Mouse (Mus musculus) R1 (cell line): ENCODE results near the gene Gpr160.
A peak's percentile ranks its signal among the peaks of the same experiment; 100 is the strongest.

Source experiments
- DNase-seq: peaks from one replicate; pipeline ENCODE4 v3.0.0-alpha.2; 2018; ENCODE audit warnings: low read depth, low spot score

Gpr160 gene

GRCm38 (mm10) chr3:30855604-30856458 lies at the start of gene Gpr160:
Gpr160 (plus strand) TSS chr3:30855950.
- DNase-seq = peak; percentile 91

- peak; percentile 38 for DNase-seq
Observed at GRCm38 (mm10) chr3:30812881-30813280, 42.9 kb upstream of the Gpr160 start.

- DNase-seq = no peak
Observed at GRCm38 (mm10) chr3:30818630-30819125, 37.1 kb upstream of the Gpr160 start.

GRCm38 (mm10) chr3:30822163-30822562 lies 33.6 kb upstream of the Gpr160 start:
- no peak for DNase-seq

- DNase-seq = no peak
Observed at GRCm38 (mm10) chr3:30826069-30826468, 29.7 kb upstream of the Gpr160 start.

GRCm38 (mm10) chr3:30831848-30832606 lies 23.7 kb upstream of the Gpr160 start:
- DNase-seq = no peak

GRCm38 (mm10) chr3:30833254-30833653 lies 22.5 kb upstream of the Gpr160 start:
- no peak for DNase-seq

- DNase-seq = no peak
Observed at GRCm38 (mm10) chr3:30845755-30846154, 10.0 kb upstream of the Gpr160 start.

GRCm38 (mm10) chr3:30847413-30847812 lies 8.3 kb upstream of the Gpr160 start:
- DNase-seq = no peak

- no peak for DNase-seq
Observed at GRCm38 (mm10) chr3:30851422-30851821, 4.3 kb upstream of the Gpr160 start.

GRCm38 (mm10) chr3:30853596-30853995 lies 2.2 kb upstream of the Gpr160 start:
- no peak for DNase-seq

- peak; percentile 63 for DNase-seq
Observed at GRCm38 (mm10) chr3:30859599-30859998, 3.8 kb downstream of the Gpr160 start.

GRCm38 (mm10) chr3:30860705-30861104 lies 5.0 kb downstream of the Gpr160 start:
- DNase-seq = no peak

- no peak for DNase-seq
Observed at GRCm38 (mm10) chr3:30863712-30864435, 8.1 kb downstream of the Gpr160 start.

GRCm38 (mm10) chr3:30864640-30865039 lies 8.9 kb downstream of the Gpr160 start:
- DNase-seq = no peak

- DNase-seq = no peak
Observed at GRCm38 (mm10) chr3:30868176-30868575, 12.4 kb downstream of the Gpr160 start.

- DNase-seq = no peak
Observed at GRCm38 (mm10) chr3:30868625-30869024, 12.9 kb downstream of the Gpr160 start.

- no peak for DNase-seq
Observed at GRCm38 (mm10) chr3:30869995-30870394, 14.2 kb downstream of the Gpr160 start.

- DNase-seq = no peak
Observed at GRCm38 (mm10) chr3:30876709-30877108, 21.0 kb downstream of the Gpr160 start.

- DNase-seq = peak; percentile 33
Observed at GRCm38 (mm10) chr3:30887449-30887848, 31.7 kb downstream of the Gpr160 start.

GRCm38 (mm10) chr3:30889014-30889413 lies 33.3 kb downstream of the Gpr160 start:
- peak; percentile 90 for DNase-seq

GRCm38 (mm10) chr3:30896721-30897120 lies 41.0 kb downstream of the Gpr160 start:
- no peak for DNase-seq
